Mouse (Mus musculus) testis, adult 2 months (tissue): ENCODE measurements at regions not wholly inside any gene's neighbourhood (a gene's known extent, or its start where the extent isn't known, plus 50 kb on each side); places are given as distances from the start of the nearest gene placed in this dataset.

Experiments used
- H3K27ac ChIP-seq: fragments of 200-500 bp; 2 replicates; pipeline ENCODE4 v1.5.1; 2012; ENCODE audit warnings: low read depth, low read length; ENCODE audit not compliant: control insufficient read depth, insufficient read depth
- H3K27me3 ChIP-seq: fragments of 200-500 bp; 2 replicates; pipeline ENCODE4 v1.6.1; 2012; ENCODE audit warnings: mild to moderate bottlenecking, low read length, moderate library complexity; ENCODE audit not compliant: control insufficient read depth, insufficient read depth
- H3K36me3 ChIP-seq: fragments of 200-500 bp; 2 replicates; pipeline ENCODE4 v1.6.1; 2012; ENCODE audit warnings: mild to moderate bottlenecking, low read length; ENCODE audit not compliant: control insufficient read depth, insufficient read depth
- H3K4me1 ChIP-seq: fragments of 200-500 bp; 2 replicates; pipeline ENCODE4 v1.6.1; 2012; ENCODE audit warnings: low read length; ENCODE audit not compliant: control insufficient read depth, insufficient read depth
- H3K4me3 ChIP-seq: fragments of 200-500 bp; 2 replicates; pipeline ENCODE4 v1.5.1; 2012; ENCODE audit warnings: low read depth, mild to moderate bottlenecking, low read length, moderate library complexity, mixed read lengths; ENCODE audit not compliant: control insufficient read depth
- CTCF ChIP-seq: fragments of 200-500 bp; IDR thresholded peaks from 2 replicates; pipeline ENCODE4 v1.5.1; 2012; ENCODE audit warnings: low read depth, mild to moderate bottlenecking, inconsistent platforms, low read length, moderate library complexity; ENCODE audit not compliant: control insufficient read depth, insufficient read depth, insufficient replicate concordance
- POLR2A ChIP-seq: fragments of 200-500 bp; IDR thresholded peaks from 2 replicates; pipeline ENCODE4 v1.6.1; 2012; ENCODE audit warnings: low read depth, mild to moderate bottlenecking, inconsistent platforms, low read length, moderate library complexity; ENCODE audit not compliant: control insufficient read depth

DNA sequence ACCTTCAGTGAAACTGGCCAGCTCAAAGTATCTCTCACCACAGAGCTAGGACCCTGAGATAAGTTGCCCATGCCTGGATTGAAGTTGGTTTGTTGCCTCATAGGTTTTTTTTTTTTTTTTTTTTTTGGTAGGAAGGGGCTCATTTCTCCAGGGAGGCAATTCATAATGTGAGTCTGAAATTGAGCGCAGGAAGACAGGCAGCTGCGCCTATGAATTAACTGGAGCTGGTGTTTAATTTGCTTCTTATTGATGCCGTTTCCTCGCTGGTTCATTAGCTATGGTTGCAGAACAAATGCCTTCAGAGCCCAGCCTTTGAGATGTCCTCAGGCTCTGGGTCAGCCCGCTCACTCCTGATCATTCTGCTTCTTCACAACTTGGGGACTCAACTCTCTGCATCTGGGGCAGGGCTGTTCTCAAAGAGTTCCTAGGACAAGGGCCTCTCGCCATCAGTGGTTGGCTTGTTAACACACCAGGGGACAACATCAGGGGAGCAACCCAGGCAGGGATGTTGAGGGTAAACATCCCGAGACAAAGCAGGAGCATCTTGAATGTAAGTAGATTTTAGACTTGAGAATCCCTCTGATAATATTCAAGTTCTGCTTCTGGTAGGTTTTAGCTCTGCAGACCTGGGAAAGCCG is 123.3 kb upstream of the Ptprt start:
- Histone ChIP-seq H3K27me3 (no peaks in the 10 kb centered on the region), H3K27ac (no peak overlapping the region), H3K36me3 (no peaks in the 10 kb centered on the region), H3K4me1 (no peaks in the 10 kb centered on the region), H3K4me3 (no peak overlapping the region)
- no peak for TF ChIP-seq POLR2A
- TF ChIP-seq CTCF = no peak

DNA sequence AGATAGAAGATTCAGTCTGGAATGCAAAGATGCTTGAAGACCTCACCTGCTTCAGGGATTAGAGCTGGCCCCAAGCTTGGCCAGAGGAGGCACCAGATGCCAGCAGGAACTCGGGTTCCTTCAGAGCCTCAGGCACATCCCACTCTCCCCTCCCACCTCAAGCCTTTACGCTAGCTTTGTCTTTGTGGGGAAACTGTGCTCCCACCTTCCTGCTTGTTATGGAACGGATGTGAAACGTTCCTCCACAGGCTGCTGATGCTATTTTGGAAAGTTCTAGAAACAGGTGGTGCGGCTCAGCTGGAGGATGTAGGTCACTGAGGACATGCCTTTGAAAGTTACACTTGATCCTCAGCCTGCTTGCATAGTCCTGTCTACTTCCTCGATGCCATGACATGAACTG is 120.7 kb upstream of the Ptprt start:
- Histone ChIP-seq H3K4me3 (no peak overlapping the region), H3K27ac (no peak overlapping the region), H3K36me3 (no peaks in the 10 kb centered on the region), H3K4me1 (no peaks in the 10 kb centered on the region), H3K27me3 (no peaks in the 10 kb centered on the region)
- no peak for TF ChIP-seq POLR2A
- TF ChIP-seq CTCF = no peak

DNA sequence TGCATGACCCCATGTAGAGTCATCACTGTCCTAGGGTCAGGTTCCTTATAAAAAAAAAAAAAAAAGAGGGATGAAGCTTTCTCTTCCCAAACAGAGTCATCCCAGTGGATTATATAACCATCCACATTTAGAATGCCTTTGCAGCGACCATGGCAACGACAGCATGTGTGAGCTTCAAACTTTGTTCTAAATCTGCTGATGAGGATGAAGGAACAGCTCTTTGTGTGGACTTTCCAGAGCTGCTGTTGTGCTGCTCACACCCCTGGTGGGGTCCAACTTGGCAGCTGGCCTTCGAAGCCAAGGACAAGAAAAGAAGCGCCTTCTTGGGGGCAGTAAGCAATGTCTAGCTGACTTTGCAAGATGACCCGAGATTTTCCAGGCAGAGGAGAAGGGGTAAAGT is 115.6 kb upstream of the Ptprt start:
- Histone ChIP-seq H3K27me3 (no peaks in the 10 kb centered on the region), H3K4me3 (no peak overlapping the region), H3K27ac (no peak overlapping the region), H3K36me3 (no peaks in the 10 kb centered on the region), H3K4me1 (no peaks in the 10 kb centered on the region)
- TF ChIP-seq CTCF = no peak
- TF ChIP-seq POLR2A = no peak

DNA sequence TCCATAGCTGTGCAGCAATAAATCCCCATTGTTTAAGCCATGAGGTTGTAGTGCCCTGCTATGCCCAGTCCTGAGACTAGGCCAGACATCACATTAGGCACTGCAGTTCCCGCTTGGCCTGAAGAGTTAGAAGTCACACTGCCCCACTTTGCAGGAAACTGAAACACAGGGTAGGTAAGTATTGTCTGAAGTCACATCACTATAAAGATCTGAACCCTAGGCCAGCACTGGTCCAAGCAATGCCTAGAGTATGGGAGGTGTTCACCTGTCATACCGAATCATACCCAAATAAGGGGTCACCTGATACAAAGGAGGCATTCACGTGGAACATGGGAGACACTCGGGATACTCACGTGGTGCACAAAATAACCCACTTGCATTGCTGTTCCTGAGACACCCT is 111.6 kb upstream of the Ptprt start:
- Histone ChIP-seq H3K4me1 (no peaks in the 10 kb centered on the region), H3K4me3 (no peak overlapping the region), H3K36me3 (no peaks in the 10 kb centered on the region), H3K27me3 (no peaks in the 10 kb centered on the region), H3K27ac (no peak overlapping the region)
- TF ChIP-seq POLR2A (no peak), CTCF (no peak)

DNA sequence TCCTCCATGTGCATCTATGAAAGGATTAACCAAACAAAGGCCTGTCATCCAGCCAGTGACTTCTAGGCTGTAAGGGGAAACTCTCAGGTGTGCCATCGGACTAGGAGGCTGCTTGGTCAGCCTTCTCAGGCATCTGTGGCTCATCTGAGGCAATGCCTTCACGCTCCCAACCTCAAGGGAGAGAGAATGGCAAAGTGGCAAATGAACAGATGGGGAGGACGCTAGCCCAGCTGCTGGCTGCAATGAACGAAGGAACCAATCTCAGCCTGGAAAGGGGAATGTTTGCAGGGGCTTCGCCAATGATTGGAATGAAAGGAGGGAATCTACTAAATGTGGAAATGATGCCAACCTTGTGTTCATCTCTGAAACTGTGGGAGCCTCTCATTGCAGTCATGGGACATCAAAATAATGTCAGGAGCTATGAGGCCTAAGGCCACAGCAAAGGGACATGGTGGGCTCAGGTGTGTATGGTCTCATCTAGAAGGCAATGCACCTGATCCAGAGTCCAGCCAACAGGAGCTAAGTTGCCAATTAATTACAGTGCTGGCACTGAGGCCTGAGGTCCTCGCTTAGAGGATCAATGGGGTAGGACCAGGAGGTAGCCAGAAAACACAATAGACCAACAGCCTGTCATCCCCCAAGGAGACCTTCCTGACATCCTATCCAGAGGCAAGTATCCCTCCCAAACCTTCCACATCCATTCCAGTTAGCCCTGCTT is 108.9 kb upstream of the Ptprt start:
- TF ChIP-seq CTCF (no peak), POLR2A (no peak)
- no peaks in the 10 kb centered on the region for H3K36me3 ChIP-seq
- no peak overlapping the region for H3K4me3 ChIP-seq
- no peaks in the 10 kb centered on the region for H3K27me3 ChIP-seq
- no peak overlapping the region for H3K27ac ChIP-seq
- H3K4me1 ChIP-seq = no peaks in the 10 kb centered on the region

DNA sequence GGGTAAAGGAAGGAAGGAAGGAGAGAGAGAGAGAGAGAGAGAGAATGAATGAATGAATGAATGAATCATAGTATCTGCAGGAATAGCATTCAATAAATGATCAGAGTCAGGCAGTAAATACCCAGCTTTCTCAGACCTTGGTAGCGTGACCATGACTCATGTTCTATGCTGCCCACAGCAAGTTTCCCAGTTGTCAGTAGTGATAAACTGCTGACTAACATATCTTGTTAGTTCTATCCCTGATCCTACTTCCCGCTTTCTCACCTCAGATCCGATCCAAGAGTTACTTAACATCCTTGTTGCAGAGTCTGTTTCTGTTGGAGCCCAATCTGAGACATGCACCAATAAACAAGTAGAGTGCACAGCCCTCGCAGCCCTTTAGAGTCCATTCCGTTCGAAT is 103.1 kb upstream of the Ptprt start:
- H3K4me3 ChIP-seq = no peak overlapping the region
- TF ChIP-seq POLR2A (no peak), CTCF (no peak)

DNA sequence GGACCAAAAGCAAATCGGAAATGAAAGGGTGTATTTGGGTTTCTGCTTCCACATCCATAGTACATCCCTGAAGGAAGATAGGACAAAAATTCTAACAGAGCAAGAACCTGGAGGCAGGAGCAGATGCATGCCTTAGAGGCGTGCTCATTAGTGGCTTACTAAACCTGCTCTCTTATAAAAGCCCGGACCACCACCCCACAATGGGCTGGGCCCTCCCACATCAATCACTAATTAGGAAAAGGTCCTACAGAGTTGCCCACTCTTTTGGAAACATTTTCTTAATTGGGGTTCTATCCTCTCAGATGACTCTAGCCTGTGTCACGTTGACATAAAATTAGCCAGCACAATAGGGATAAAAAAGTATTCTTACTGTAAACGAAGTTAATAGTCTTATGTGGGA is 79.6 kb upstream of the Ptprt start:
- TF ChIP-seq CTCF (no peak), POLR2A (no peak)
- no peak overlapping the region for H3K4me3 ChIP-seq
- H3K27me3 ChIP-seq = no peaks in the 10 kb centered on the region

More for the DNA sequence above, 103.1 kb upstream of the Ptprt start:
- Histone ChIP-seq H3K27me3 (no peaks in the 10 kb centered on the region), H3K36me3 (no peaks in the 10 kb centered on the region), H3K27ac (no peak overlapping the region), H3K4me1 (no peaks in the 10 kb centered on the region)

DNA sequence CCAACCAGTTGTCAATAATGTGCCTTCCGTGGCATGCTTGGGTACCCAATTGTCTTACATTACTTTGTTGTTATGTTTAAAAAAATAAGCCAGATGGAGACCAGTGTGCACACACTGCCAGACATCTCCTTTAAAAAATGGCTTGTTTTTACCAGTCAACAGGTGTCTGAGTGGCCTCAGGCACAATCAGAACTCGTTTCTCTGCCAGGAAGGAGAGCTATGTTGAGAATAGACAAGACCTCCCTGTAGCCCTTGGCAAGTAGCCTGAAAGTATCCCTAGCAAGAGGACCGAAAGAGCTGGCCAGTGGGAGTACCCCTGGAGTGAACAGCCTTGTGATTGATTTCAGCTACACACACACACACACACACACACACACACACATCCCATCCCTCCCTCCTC is 74.8 kb upstream of the Ptprt start:
- H3K27ac ChIP-seq = no peak overlapping the region
- no peak for TF ChIP-seq POLR2A
- no peak for TF ChIP-seq CTCF
- H3K36me3 ChIP-seq = no peaks in the 10 kb centered on the region
- H3K4me3 ChIP-seq = no peak overlapping the region
- no peaks in the 10 kb centered on the region for H3K27me3 ChIP-seq
- no peaks in the 10 kb centered on the region for H3K4me1 ChIP-seq

More for the DNA sequence above, 79.6 kb upstream of the Ptprt start:
- H3K27ac ChIP-seq = no peak overlapping the region
- H3K36me3 ChIP-seq = no peaks in the 10 kb centered on the region
- H3K4me1 ChIP-seq = no peaks in the 10 kb centered on the region
